Mouse (Mus musculus): ENCODE measurements around the gene Gm3952.

Gm3952 gene

DNA sequence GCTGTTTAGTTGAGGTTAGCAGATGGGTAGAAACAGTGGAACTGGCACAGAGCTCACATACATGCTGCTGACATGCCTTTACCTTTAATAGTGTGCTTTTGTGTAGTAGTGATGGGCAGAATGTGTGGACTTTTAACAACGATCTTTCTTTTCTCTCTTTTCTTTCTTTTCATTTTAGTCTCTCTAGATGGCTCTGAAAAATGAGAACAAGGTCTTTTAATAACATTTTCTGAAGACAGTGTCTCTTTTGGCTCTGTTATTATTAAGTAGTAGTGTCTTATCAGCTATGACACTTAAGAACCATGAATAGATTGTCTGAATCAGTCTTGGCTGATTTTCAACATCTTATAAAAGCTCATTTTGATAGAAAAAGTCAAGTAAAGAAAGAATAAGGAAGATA lies at the start of gene Gm3952:
Gene Gm3952 (minus strand): TSS at position 101 of the 400 bp plus-strand sequence.
- DNase-seq = no peak

DNA sequence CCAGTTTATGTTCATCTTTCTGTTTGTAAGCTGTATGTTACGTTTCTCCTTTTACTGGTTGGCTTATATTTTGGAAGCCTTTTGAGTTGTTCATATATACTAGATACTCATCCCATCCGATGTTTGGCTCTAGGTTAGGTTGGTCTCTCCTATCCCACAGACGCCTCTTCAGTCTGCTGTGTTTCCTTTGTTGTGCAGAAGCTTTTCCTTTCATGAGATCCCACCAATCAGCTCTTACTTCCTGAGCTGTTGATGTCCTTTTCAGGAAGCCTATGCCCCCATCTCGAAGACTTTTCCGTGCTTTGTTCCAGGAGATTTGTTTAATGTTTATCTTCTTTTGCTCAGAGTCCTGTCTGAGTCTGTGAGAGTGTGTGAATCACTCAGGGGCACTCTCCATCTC lies 45.3 kb upstream of the Gm3952 start:
- no peak for DNase-seq

DNA sequence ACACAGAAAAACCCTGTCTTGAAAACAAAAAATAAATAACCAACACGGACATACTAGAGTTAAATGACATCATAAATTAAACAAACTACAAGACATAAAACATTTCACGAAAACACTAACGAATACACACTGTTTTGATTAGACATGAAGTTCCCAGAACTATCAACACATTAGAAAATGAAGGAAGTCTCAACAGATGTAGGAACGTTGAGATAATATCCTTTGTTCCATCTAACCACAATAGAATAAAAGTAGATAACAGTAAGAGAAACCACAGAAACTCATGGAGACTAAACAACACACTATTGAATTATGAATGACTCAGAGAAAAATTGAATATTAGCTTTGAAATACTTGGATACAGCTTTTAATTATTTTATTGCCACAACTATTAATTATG lies 14.0 kb upstream of the Gm3952 start:
- DNase-seq = no peak

DNA sequence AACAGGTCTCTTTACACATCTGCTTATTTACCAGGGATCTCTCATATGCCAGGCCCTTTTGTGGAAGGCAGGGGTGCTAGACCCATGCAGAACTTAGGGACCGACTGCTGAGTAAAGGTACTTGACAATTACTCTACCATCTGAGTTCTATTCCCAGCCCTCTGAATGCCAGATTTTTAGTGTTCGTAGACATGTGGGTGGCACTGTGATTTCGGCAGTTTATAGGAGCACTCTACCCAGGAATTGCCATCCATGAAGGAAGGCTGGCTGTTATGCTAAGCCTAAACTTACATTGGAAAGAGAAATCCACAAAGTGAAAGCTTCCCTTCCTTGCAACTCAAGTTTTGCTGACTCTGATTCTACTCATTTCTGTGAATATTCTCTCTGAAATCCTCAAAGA lies 62.8 kb downstream of the Gm3952 start:
- no peak for DNase-seq

DNA sequence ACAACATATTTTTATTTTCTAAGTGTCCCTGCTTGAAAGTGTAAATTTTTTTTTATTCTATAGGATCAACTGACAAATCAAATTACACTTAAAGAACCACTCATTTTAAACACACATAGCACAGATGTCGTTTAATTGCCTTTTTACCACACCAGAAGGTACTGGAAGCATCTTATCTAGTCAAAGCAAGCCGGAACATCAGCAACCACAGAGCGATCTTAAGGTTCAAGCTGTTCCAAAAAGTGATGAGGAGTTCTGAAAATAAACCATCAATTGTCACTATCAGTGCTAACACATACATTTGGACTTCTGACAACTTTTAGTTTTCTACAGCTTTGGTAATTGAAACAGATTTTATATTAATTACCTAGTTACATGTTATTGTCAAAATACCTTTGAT lies 64.4 kb downstream of the Gm3952 start:
- no peak for DNase-seq

DNA sequence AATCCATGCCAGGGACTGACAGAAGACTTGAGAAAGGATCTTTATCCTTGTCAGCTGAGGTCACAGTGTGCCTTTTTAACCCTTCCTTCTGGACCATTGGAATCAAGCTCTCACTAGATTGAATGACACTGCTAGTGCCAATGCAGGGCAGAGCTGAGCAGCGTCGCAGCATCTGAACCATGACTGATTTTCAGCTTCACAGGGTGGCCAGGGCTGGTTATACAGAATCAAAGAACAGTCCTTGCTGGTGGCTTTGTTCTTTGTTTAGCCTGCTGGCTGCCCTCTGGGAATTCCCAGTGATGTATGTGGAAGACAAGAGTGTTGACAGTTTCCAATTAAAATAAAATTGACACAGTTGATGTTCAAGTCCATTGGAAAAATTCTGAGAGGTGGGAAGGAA lies 66.2 kb downstream of the Gm3952 start:
- no peak for DNase-seq

DNA sequence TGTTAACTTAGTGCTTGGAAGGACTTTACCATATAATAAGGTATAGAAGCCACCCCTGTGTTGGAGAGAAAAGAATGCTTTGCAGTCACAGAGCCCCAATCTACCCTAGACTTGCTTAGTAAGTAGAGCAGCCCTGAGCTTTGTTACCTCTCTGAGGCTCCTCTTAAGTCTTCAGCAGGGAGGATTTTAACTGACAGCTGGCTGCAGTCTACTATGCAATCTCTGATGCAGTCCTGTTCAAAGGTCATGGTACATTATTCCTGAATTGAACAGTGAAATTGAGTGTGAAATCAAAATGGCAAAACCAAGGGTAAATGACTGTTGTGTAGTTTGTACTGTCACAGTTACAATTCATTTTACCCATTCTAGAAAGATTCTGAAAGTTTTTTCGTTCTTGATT lies 71.3 kb downstream of the Gm3952 start:
- no peak for DNase-seq

DNA sequence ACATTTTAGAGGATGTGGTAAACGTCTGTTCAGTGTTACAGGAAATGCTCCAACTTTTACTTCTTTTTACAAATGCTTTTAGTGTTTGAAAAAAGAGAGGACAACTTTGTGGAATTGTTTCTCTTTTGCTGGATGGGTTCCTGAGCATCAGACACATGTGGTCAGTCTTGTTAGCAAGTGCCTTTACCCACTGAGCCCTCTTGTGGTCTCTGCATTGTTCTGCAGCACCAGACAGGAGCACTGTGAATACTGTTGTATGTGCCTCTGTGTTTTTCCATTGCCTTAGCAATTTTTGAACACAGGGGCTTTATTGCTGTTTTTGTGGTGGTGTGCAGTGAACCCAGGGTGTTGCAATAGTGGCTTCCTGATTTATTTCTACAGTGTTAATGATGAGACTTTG lies 73.7 kb downstream of the Gm3952 start:
- DNase-seq = no peak

DNA sequence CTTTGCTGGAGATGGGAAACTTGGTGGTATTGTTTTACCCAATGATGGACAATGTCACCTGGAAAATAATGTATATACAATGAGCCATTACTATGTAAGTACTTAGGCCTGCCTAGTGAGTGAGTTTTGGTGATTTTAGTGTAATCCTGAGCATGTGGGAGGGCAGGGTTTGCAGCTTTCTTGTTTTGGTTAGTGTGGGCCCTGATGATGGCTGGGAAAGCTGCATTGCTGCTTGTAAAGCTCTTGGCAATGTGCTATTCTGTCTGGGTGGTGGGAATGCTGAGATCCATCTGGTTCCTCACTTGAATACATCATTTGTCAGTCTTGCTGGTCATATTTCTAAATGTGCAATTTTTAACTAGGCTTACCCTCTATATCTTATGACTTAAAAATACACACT lies 82.3 kb downstream of the Gm3952 start:
- no peak for DNase-seq

DNA sequence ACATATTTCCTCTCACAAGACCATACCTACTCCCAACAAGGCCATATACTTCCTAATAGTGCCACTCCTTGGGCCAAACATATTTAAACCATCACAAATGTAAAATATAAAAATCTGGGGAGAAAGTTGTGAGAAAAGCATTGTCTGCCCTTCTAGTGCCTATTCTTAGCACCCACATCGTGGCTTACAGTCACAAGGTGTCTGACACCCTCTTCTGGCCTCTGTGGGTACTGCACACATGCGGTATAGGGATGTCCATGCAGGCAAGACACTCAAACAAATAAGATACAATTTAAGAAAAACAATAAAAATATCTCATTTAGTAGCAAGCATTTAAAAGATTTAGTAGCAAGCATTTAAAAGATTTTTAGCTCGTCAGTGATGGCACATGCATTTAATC lies 89.2 kb downstream of the Gm3952 start:
- peak; percentile 71 to 75 for DNase-seq

DNA sequence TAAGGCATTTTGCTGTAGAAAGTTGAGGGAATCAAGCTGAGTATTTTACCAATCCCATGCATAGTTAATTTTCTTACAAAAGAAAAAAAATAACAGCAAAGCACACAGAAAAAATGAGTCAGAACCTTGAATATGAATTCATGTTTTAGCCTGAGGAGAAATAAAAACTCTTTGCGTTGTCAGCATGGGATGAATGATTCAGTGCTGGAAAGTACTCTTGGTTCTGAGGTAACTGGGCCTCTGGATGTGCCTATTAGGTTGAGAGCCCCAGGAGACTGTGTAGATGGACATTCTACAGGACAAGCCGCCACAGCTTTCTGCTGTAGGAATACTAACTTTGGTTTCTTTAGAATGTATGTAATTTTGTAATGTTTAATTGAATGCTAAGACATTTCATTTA lies 93.7 kb downstream of the Gm3952 start:
- no peak for DNase-seq

DNA sequence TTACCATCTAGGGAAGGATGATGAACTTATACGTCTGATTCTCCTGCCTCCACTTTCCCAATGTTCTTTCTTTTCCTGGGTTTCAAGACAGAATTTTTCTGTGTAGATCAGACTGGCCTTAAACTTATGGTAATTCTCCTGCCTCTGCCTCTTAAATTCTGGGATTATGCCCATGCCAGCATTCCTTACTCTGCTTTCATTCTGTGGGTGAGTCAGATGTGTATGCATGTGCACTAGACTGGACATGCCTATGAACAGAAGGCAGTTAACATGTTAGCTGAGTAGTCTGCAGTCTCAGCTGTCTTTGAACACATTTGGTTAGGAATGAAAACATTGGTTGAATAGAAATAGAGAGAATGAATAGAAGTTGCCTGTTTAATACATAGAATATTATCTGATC lies 94.1 kb downstream of the Gm3952 start:
- no peak for DNase-seq

DNA sequence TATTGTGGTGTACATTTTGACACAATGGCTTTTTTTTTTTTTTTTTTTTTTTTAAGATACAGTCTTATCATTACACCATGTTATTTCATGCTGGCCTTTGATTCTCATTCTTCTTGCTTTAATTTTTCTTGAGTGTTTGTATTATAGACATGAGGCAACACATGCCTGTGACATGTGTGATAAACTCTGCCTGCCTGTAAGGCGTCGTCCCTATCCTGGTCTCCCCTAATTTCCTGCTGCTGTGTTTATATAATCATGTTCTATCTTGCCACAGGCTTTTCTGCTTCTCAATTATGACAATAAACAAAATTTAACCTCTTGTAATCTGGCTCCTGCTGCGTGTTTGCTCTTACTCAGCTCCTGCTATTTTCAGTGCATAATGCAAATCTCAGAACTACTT lies 100.5 kb downstream of the Gm3952 start:
- DNase-seq = no peak

DNA sequence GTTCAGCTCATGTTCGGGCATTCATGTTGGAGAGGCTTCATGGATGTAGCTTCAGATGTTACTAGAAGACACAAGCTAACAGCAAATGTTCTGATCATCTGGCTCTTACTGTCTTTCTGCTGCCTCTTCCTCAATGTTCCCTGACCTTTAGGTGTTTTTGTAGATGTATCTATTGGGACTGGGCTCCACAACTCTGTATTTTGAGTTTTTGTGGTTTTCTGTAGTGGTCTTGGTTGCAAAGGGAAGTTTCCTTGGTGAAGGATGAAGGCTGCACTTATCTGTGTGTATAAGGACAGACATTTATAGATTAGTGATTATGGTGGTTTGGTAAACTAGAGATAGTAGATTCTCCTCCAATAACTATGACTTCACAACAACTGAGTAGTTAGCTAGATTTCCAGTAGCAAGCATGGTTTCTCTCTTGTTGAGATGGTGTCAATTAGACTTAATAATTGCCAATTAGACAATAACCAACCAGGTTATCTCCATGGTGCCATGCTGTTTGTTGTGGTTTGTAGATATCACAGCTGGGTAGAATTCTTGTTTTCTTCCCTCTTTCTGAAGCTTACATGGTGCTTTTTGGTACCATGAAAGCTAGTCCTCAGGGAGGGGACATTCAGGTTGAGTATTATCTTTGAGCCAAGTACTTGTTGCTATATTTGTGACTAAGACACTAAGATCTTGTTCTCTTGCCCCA lies 101.6 kb downstream of the Gm3952 start:
- no peak for DNase-seq

Measured in cerebellum, postnatal 36 days (tissue).